Mouse (Mus musculus) liver, adult 2 months (tissue): ENCODE measurements around the gene Ppp1r14b.

Source experiments
- CTCF ChIP-seq: fragments of 200-500 bp; IDR thresholded peaks from 2 replicates; pipeline ENCODE4 v1.5.1; 2011; ENCODE audit warnings: low read depth, low read length, control low read depth
- POLR2A ChIP-seq: fragments of 200-500 bp; IDR thresholded peaks from 2 replicates; pipeline ENCODE4 v1.6.1; 2011; ENCODE audit warnings: low read length, control low read depth; ENCODE audit not compliant: insufficient read depth; ENCODE audit errors: extremely low read depth

DNA sequence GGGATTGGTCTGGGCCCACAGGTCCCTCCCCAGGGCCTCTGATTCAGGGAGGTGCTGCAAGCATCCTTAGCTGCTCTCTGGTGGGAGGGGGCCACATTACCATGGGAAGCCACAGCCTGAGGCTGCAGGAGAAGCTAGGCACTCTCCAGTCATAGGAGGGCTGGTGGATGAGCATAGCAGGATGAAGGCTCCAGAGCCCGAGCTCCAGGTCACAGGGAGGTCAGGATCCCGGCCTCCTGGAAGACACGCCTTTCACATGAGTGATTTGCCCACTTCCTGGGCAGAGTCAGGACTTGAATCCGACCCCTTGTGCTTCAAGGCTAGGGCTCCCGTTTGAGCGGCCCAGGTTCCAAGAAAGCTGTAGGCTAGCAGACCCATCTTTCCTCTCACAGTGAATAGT, 3.1 kb upstream of the Ppp1r14b start:
- TF ChIP-seq CTCF (no peak), POLR2A (no peak)
